Mouse (Mus musculus): ENCODE measurements at regions not wholly inside any gene's neighbourhood (a gene's known extent, or its start where the extent isn't known, plus 50 kb on each side); places are given as distances from the start of the nearest gene placed in this dataset.

DNA sequence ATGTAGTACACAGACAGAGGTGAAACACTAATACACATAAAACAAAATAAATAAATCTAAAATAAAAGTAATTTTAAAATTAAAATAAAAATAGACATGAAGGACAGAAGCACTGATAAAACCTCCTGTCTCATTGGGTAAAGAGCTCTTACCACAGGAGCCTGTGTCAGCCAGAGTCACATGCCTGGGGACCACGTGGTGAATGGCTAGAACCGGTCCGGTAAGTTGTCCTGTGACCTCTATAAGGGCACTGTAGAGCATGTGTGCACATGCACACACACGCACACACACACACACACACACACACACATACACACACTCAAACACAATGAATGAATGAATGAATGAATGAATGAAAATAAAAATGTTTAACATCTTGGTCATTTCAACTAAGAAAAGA is 89.8 kb upstream of the Slc45a1 start:
- TF ChIP-seq POLR2A (IDR thresholded peaks at IDR 0.05; ENCODE audit: low read depth, low read length), result no peak
- no peak for TF ChIP-seq CTCF (IDR thresholded peaks at IDR 0.05; ENCODE audit: extremely low read depth, insufficient read length, insufficient replicate concordance, low read depth, low read length)
